Mouse (Mus musculus) brain, embryonic 18.5 days (tissue): ENCODE results near the gene Lcn10.
"Not testable (repeated sequence)": the region's sequence is repeated elsewhere in the genome, so short reads cannot be mapped to it uniquely, and the experiment has no call there.

ENCODE experiments used
- DNase-seq: peaks from one replicate; pipeline ENCODE4 v3.0.0-alpha.2; 2012; ENCODE audit warnings: low read depth, low spot score

Lcn10 gene

GRCm38 (mm10) chr2:25706643-25707481, 24.3 kb downstream of the Lcn10 start, which contains the start of gene Bmyc:
Gene Bmyc (plus strand): TSS chr2:25706739.
- DNase-seq, result peak; percentile 84

DNA sequence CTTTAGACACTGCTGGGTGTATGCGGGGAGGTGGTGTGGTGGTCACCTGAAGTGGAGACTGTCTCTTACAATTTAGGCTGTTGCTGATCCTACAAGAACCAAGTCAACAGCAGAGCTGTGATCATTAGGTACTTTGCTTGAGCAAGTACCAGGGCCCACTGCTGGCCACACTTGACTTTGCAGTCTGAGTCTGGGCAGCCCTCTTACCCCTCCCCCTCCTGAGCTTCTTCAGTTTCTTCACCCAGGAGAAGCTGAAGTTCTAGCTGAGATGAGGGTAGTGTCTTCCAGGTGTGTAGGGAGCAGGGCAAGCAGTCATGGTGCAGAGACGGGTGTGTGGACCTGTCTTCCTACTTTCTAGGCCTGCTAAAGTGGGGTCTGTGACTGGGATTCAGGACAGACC, 25.6 kb downstream of the Lcn10 start:
- DNase-seq, result no peak

DNA sequence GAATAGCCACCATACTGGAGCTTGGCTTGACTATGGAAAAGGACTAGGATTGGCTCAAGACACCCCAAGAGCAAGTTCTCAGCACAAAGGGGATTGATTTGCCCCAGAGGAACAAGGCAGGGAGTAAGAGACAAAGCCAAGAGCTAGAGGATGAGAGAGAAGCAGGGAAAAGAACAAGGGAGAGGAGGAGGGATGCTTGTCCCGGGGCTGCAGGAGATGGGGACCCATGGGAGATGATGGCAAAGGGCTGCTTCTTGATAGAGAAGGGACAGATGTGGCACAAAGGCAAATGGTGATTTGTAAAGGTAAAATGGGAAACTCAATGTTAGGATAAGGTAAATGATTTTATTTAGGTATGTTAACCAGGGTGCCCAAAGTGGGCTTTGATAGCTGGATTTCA, 26.5 kb downstream of the Lcn10 start:
- DNase-seq, result not testable (repeated sequence)

DNA sequence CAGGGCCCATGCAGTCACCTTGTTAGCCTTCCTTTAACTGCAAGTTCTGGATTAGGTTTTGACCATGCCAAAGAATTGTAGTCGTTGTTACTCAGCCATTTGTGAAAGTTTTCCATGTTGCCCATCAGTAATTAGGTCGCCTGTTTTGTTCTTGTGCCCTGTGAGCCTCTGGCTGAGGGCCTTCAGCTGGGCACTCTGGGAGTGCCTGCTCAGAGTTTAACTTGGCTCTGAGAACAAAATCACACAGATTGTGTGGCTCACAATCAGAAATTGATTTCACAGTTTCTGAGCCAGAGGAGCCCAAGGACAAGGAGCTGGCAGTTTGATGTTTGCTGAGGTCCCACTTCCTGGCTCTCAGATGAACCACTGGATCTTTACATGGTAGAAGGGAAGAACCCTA, 27.3 kb downstream of the Lcn10 start:
- DNase-seq, result not testable (repeated sequence)

GRCm38 (mm10) chr2:25711641-25712040, 29.1 kb downstream of the Lcn10 start:
- not testable (repeated sequence) for DNase-seq

DNA sequence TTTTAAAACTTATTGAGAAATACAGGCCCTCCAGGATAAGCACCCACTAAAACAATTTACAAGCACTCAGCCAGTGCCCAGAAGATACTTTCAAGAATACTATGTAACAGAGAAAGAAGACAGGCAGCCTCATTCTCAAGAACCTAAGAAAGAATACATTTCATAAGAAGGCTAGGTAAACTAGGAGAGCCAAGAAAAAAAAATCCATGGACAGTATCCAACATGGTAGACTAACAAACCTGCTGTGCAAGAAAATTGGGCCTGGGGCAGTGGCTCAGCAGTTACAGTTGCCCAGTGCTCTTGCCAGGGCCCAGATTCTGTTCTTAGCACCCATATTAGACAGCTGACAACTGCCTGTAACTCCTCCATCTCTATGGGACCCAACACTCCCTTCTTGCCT, 34.7 kb downstream of the Lcn10 start:
- DNase-seq, result no peak

DNA sequence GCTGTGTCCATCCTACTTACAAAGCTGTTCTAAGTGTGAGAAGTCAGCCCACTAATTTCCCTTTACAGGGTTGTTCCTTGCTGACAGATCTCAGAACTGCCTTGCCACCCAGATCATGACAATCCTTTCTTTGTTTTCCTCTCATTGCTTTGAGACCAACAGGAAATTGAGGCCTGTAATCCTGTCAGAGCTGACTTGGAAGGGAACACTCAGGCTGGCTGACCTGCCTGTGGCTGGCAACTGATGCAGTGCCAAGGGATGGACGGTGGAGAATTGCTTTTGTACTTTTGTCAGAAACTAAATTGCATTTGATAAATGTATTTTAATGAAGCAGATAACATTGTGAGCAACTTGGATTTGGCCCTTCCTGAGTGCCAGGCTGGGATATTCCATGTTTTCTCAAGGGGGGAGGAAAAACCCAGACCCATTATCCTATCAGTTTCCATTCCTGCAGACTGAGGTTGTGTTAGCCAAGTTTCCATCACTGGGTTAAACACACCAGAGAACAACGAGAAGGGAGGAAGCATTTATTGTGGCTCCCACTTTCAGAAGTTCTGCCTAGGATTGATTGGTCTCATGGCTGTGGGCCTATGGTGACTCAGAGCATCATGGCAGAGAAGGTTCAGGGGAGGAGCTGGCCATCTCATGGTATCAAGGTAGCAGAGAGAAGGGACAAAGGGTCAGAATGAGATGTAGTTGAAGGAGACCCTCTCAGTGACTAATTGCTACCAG, 50.8 kb downstream of the Lcn10 start:
- no peak for DNase-seq
